Mouse (Mus musculus) G1E (cell line): ENCODE results near the gene Arl15. TPM values are rescaled to one million over a fixed set of nuclear protein-coding genes. Genes with fewer than 3 reads are reported as not detected.

Source experiments
- ATAC-seq: 2 replicates; pipeline ENCODE4 v1.8.0; 2016; ENCODE audit warnings: mild to moderate bottlenecking; ENCODE audit not compliant: insufficient number of reproducible peaks, poor library complexity, low FRiP score, severe bottlenecking; ENCODE audit errors: extremely low read depth
- DNase-seq: peaks from one replicate; pipeline ENCODE4 v3.0.0; 2012; ENCODE audit warnings: low spot score
- H3K27me3 ChIP-seq: 2 replicates; pipeline ENCODE4 v1.6.1; 2012; ENCODE audit warnings: mild to moderate bottlenecking, low read length, inconsistent platforms; ENCODE audit not compliant: insufficient read depth
- H3K36me3 ChIP-seq: replicated peaks from 2 replicates; pipeline ENCODE3; 2012; ENCODE audit warnings: mild to moderate bottlenecking, inconsistent platforms
- H3K4me1 ChIP-seq: 2 replicates; pipeline ENCODE4 v1.6.1; 2012; ENCODE audit warnings: low read depth, low read length, inconsistent platforms, mixed read lengths; ENCODE audit not compliant: insufficient read depth
- H3K4me3 ChIP-seq: 2 replicates; pipeline ENCODE4 v1.5.1; 2012; ENCODE audit warnings: low read depth, mild to moderate bottlenecking, inconsistent platforms, low read length, moderate library complexity, mixed read lengths
- H3K9me3 ChIP-seq: replicated peaks from 2 replicates; pipeline ENCODE4 v1.6.1; 2012; ENCODE audit warnings: inconsistent platforms
- CTCF ChIP-seq: IDR thresholded peaks from 2 replicates; pipeline ENCODE4 v1.5.1; 2012; ENCODE audit warnings: low read depth, low read length, inconsistent platforms, mixed read lengths
- GATA1 ChIP-seq: IDR thresholded peaks from 2 replicates; pipeline ENCODE4 v1.6.1; 2012; ENCODE audit warnings: borderline replicate concordance, low read length, inconsistent platforms, mixed read lengths
- GATA2 ChIP-seq: IDR thresholded peaks from 2 replicates; pipeline ENCODE4 v1.6.1; 2012; ENCODE audit warnings: low read depth, low read length, inconsistent platforms, borderline replicate concordance
- POLR2AphosphoS5 ChIP-seq: IDR thresholded peaks from 2 replicates; pipeline ENCODE4 v1.6.1; 2012; ENCODE audit warnings: low read depth, low read length, inconsistent platforms; ENCODE audit not compliant: insufficient replicate concordance
- TAL1 ChIP-seq: conservative IDR thresholded peaks from 2 replicates; pipeline ENCODE4 v1.6.1; 2012; ENCODE audit warnings: low read depth, low read length, inconsistent platforms, mixed read lengths
- polyA plus RNA-seq: library from polyadenylated mRNA; stranded (reverse); fragments of >175 nt; gene quantifications from 2 replicates; pipeline ENCODE4 v1.2.3, GENCODE M21; 2012
- total RNA-seq, 2 experiments: library from RNA; stranded (forward) in 1 of 2; stranded (reverse) in 1 of 2; fragments of 200-1000 nt in 1 of 2; fragments of >200 nt in 1 of 2; fragmentation: Nextera tagmentation in 1 of 2; gene quantifications; 2 replicates each; pipeline ENCODE4 v1.2.3; 2014 to 2017

The Arl15 gene
- total and polyA plus RNA-seq, 3 experiments = 3.2 to 73.8 (median 64.0) TPM

GRCm38 (mm10) chr13:113838601-113839576, 44.6 kb downstream of the Arl15 start:
- ATAC-seq (no peak), DNase-seq (no peak)
- Histone ChIP-seq H3K9me3 (peaks cover 5% of the 10 kb centered on the region; the same call in 1 of the 2 replicates), H3K4me1 (peaks cover 11% of the 10 kb centered on the region), H3K4me3 (no peak overlapping the region), H3K36me3 (peaks cover 40% of the 10 kb centered on the region), H3K27me3 (peaks cover 3% of the 10 kb centered on the region; the same call in 1 of the 2 replicates)
- TF ChIP-seq GATA2 = no peak

DNA sequence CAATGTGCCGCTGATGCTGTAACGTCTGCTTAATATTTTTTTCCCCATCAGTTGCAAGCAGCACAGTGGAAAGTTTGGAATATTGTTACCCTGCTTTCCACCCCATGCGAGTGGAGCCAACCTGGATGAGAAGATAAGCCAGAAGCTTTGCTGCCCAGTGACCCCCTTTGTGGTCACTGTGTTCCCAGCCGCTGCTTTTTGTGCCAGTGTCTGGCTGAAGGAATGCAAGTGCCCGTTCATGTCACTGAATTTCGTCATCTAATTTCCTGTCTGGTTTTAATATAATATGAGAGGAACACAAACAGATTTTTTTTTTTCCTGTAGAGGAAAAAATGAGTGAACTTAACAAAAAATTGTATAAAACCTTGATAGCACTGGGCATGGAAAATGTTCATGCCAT, 46.1 kb downstream of the Arl15 start:
- H3K4me1 ChIP-seq = peaks cover 16% of the 10 kb centered on the region
- H3K36me3 ChIP-seq = peaks cover 45% of the 10 kb centered on the region
- ATAC-seq (no peak), DNase-seq (no peak)
- no peaks in the 10 kb centered on the region for H3K27me3 ChIP-seq
- H3K4me3 ChIP-seq = no peak overlapping the region
- H3K9me3 ChIP-seq = peaks cover 5% of the 10 kb centered on the region; the same call in 1 of the 2 replicates
- TF ChIP-seq POLR2AphosphoS5 (no peak), GATA1 (no peak), CTCF (no peak), TAL1 (no peak), GATA2 (no peak)

GRCm38 (mm10) chr13:113842411-113843309, 48.4 kb downstream of the Arl15 start:
- no peaks in the 10 kb centered on the region for H3K27me3 ChIP-seq
- ATAC-seq = no peak
- peaks cover 55% of the 10 kb centered on the region for H3K36me3 ChIP-seq
- no peak for DNase-seq
- TF ChIP-seq CTCF (no peak), TAL1 (no peak), GATA1 (no peak), GATA2 (no peak), POLR2AphosphoS5 (no peak)
- peaks cover 16% of the 10 kb centered on the region for H3K4me1 ChIP-seq
- no peak overlapping the region for H3K4me3 ChIP-seq
- H3K9me3 ChIP-seq = peaks cover 5% of the 10 kb centered on the region; the same call in 1 of the 2 replicates

- no peak for ATAC-seq
- Histone ChIP-seq H3K27me3 (no peaks in the 10 kb centered on the region), H3K9me3 (peaks cover 5% of the 10 kb centered on the region; the same call in 1 of the 2 replicates), H3K4me1 (peaks cover 19% of the 10 kb centered on the region), H3K36me3 (peaks cover 55% of the 10 kb centered on the region), H3K4me3 (no peak overlapping the region)
- TF ChIP-seq CTCF (no peak), POLR2AphosphoS5 (no peak), GATA2 (no peak), TAL1 (no peak), GATA1 (no peak)
- no peak for DNase-seq
Measured at GRCm38 (mm10) chr13:113843310-113843649, 49.0 kb downstream of the Arl15 start.

DNA sequence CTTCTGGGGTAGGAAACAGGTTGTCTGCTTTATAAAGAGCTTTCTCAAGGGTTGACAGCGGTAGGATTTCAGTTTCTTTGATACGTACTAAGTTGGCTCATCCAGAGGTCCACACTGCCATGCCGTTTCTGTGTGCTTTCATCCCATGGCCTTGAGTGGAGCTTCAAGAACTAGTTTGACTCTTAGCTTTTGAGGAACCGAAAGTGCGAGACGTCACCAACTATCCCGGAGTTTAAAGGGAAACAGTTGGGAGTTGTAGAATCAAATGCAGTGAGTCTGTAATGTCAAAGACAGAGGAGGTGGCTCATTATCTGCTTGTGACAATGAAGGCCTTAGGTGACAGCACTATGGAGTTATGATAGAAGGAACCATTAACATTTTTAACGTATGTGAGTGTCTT, 49.6 kb downstream of the Arl15 start:
- Histone ChIP-seq H3K4me3 (no peak overlapping the region), H3K9me3 (peaks cover 5% of the 10 kb centered on the region; the same call in 1 of the 2 replicates), H3K36me3 (peaks cover 53% of the 10 kb centered on the region), H3K4me1 (peaks cover 20% of the 10 kb centered on the region), H3K27me3 (no peaks in the 10 kb centered on the region)
- no peak for TF ChIP-seq POLR2AphosphoS5
- no peak for TF ChIP-seq GATA2
- no peak for TF ChIP-seq TAL1
- no peak for TF ChIP-seq CTCF
- no peak for ATAC-seq
- DNase-seq = no peak

- no peak for DNase-seq
- H3K4me1 ChIP-seq = peaks cover 25% of the 10 kb centered on the region
Measured at GRCm38 (mm10) chr13:113844717-113845116, 50.4 kb downstream of the Arl15 start.

More at GRCm38 (mm10) chr13:113844717-113845116, 50.4 kb downstream of the Arl15 start:
- no peak overlapping the region for H3K4me3 ChIP-seq
- no peaks in the 10 kb centered on the region for H3K27me3 ChIP-seq
- TF ChIP-seq POLR2AphosphoS5 = no peak
- TF ChIP-seq CTCF = no peak
- TF ChIP-seq GATA1 = no peak
- no peak for TF ChIP-seq TAL1
- TF ChIP-seq GATA2 = no peak
- ATAC-seq = no peak
- H3K36me3 ChIP-seq = peaks cover 47% of the 10 kb centered on the region
- H3K9me3 ChIP-seq = peaks cover 5% of the 10 kb centered on the region; the same call in 1 of the 2 replicates
